Mouse (Mus musculus) adrenal gland, adult 18-20 months (tissue): ENCODE data around the gene Fat2. TPM values are rescaled to one million over a fixed set of nuclear protein-coding genes. Genes with fewer than 3 reads are reported as not detected.

ENCODE experiments used
- DNase-seq, 2 experiments: peaks; one replicate each; pipeline ENCODE4 v3.0.0; 2021 to 2022; ENCODE audit warnings: low spot score in 2 of 2
- total RNA-seq, 2 experiments: library from RNA; stranded (reverse); gene quantifications; 1 replicate in 1 of 2; 2 replicates in 1 of 2; pipeline ENCODE4 v1.2.3; 2021

Fat2 gene
- total RNA-seq, 2 experiments from 2014 or later = 0.06 to 0.13 TPM

DNA sequence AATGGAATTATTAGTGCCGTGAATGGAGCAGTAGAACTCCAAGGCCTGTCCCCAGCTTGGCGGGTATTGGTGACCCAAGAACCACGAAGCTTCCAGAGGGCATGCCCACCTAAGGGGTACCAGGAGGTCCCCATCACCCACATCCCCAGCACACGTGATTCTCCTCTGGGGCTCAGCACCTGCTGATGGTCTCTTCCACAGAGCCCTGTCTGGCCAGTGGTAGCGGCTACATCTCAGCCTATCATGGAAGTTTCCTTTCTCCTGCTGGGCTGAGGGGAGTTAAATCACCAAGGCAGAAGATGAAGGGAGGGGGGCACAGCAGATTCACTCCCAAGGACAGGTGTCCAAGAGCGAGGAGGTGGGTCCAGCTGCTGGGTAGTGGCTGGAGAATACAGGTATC, 2.3 kb downstream of the Fat2 start:
- DNase-seq = no peak

DNA sequence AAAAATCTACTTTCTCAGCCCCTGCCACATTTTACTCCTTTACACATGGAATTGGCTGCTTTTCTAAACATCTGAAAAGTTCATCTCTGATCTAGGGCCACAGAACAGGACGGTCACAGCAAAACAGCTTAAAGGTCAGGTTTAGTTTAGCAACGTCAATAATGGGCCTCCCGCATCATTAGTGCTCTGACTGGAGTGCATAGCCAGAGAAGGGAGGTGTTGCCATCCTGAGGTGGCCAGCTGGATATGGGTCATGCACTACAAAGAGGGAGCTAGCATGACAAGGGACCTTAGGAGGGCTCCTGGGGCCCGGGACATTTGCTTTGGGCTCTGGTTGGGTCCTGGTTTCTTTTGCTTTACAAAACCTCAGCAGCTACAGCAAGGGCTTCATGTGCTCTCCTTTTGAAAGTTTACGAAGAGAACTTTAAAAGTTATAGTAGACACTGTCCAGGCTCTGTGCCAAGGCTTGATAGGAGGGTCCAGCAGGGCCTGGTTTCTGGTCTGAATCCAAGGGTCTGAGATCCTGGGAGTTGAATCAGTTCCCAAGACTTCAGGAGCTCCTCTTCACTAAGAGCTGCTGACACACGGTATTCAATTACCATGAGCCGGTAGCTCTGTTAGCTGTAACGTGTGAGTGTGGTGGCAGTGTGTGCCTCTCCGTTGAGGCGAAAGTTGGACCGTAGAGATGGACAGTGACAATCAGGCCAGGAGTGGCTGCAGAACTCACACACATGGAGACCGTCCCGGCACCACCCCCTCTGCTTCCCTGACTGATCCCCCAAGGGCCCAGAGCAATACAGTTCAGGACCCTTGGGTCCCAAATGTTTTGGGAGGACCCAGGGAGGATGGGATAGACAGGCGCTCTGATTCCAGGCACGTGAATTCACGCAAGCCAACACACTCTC, 6.2 kb downstream of the Fat2 start:
- DNase-seq = no peak

DNA sequence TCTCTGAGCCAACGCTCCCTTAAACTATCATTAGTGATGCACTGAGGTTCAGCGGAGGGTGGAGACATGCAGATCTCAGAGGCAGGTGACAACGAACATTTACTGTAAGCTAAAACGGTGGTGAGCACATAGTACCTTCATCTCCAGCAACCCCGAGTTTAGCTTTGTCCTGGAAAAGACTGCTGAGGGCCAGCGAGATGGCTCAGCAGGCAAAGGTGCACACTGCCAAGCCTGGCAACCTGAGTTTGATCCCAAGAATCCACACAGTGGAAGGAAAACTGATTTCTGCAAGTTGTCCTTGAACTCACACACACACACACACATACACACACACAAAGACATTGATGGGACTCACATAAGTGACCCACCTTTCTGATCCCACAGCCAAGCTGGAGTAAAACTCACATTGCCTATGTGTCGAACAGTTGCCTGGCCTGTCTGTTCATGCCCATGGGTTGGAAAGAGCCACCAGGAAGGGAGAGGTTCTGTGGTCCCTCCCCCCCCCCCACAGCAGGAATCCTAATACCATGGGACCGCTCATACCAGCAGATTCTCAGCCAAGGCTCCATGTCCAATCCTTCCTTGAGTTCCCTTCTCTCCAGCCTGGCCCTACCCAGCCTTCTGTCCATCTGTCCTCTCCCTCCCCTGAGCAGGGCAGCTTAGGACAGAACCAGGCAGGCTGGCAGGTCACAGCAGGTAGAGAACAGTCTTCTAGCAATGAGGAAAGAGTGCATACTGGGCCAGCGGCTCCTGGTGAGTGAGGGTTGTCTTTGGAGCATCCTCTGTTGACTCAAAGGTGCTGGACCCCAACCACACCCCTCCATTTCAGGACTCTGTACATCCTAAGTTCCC, 8.6 kb downstream of the Fat2 start:
- DNase-seq = no peak

DNA sequence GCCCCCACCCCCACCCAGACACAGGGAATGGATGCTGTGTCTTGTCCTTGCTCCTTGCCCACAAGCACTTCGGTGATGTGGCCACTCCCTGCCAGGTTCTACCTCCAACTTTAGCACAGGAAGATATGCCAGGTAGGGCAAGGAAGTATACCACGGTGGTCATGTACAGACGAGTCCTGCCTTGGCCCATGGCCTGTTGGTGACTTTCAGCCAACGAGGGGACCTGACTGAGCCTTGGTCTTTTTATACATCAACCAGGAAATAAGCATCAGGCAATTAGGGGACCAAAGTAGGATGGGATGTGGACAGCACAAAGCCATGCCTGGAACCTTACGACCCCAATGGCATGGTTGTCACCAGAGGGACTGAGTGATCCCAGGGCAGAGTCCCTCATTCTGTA, 9.3 kb downstream of the Fat2 start:
- no peak for DNase-seq

DNA sequence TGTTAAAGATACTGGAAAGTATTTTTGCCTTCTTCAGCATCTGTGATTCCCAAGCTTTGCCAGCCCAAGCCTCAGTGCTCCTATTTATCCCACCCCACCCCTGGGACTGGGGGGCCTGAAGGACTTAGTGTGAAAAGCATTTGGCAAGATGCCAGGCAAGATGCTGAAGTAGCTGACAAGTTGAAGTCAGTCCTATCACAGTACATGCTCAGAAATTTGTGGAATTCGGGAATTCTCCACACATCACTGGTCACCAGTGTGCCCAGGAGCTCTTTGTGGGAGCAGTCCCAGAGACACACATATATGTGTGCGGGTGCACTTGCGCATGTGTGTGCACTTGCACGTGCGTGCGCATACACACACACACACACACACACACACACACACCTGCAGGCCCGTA, 10.2 kb downstream of the Fat2 start:
- DNase-seq = no peak

DNA sequence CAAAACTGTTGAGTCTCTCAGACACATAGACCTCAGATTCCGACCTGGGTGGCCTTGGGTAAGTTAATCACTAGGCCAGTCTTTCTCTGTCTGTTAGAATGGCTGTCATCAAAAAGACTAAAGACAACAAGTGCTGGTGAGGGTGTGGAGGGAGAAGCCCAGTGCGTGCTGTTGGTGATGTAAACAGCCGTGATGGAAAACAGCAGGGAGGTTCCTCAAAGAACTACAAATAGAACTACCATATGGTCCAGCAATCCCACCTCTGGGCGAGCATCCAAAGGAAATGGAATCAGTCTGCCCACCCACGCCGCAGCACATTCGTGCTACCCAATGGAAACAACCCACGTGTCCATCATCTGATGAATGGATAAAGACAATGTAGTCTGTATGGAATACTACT, 12.5 kb downstream of the Fat2 start:
- no peak for DNase-seq

DNA sequence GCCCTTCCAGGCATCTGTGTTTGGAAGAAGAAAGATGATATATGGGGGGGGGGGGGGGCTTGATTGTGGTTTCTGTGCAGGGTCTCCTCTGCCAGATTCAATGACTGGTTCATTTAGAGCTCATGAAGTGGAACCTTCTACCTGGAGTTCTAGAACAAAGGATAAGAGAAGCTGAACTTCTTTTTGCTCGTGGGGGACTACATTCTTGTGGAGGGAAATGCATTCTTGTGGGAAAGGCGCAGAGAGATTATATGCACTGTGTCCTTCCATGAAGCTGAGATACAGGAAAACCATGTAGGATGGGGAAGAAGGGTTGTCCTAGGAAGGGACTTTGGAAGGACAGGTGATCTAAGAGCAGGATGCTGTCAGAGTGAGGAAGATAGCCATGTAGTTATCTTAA, 15.4 kb downstream of the Fat2 start:
- no peak for DNase-seq

DNA sequence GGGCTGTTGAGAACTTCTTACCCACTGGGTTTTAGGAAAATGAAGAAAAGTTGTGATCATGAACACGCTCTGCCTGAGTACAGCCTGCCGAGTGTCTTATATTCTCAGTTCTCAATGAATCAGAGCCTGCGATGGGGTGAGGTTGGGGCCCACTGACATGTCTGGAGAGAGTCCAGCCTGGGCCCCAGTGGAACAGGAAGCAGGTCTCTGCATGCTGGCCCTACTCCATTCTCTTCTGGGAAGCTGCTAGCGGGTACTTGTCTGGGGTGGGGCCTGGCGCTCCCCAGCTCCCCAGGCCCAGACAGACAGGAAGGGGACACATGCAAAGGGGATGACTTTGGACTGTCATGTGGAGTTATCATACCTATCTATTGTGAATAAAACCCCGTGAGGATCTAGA, 20.4 kb downstream of the Fat2 start:
- no peak for DNase-seq

DNA sequence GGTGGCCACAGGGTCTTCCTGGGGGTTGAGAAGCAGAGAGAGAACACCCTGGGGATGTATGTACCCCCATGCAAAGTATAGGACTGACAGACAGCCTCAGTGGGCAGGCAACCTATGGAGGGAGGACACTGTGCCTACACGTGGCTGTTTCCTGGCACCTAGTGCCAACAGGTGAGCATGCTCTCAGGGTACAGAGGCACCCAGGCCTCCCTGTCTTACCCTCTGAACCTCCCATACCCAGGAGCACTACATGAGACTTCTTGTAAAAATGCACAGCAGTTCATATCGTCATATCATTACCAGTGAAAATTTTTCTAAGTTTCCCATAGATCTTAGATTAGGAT, 21.7 kb downstream of the Fat2 start:
- no peak for DNase-seq

DNA sequence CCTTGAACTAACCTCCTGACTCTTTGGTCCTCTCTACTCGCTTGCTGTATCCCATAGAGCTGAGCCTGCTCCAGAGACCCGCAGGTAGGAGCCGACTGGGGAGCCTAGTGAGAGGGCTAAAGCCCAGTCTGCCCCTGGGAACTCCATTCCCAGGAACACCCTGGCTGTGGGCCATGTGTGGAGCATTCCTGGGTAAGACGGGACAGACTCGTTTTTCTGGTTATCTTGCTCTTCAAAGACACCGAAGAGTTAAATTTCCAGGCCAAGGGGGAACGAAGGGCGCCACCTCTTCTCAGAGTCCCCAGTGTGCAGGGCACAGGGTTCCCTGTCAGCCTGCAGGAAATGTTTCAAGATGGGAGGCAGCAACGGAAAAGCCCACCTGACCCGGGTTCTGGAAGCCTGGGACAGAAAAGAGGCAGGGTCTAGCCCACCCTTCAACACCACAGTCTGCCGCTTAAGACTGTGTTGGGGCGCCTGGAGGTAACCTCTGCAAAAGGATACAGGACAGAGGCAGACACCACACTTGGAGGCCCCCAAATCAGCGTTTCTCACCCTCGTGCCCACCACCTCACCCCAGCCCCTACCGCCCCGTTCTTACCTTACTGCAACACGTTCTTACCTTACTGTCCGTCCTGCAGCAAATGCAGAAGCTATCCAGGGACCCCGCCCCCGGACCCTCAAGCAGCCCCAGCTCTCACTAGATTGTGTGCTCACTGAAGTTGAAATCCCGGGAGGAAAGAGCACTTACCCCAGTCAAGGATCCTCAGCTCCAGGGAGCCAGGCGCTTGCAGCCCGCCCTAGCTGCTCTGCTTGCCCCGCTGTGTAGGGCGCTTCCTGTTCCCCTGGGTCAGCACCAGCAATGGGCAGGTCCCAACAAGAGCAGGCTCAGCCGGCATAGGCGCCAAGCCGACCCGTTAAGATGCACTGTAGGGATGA, 22.3 kb downstream of the Fat2 start:
- no peak for DNase-seq

DNA sequence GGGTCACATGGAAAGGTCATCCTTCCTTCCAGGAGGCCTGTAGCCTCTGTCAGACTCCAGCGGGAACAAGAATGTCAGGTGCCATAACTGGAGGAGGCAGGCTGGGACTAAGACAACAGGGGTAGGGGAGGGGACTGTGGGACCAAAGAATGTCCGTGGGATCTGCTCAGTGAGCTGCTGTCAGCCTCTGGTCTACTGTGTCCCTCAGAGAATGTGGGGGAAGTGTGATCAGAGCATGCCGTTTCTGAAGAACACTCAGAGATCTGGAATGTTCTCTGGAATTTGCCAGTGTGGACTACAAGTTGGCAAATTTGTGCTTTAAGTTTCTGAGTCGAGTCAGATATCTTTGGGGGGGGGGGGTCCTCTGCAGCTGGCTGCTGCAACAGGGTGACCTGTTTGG, 34.0 kb downstream of the Fat2 start:
- DNase-seq = no peak

DNA sequence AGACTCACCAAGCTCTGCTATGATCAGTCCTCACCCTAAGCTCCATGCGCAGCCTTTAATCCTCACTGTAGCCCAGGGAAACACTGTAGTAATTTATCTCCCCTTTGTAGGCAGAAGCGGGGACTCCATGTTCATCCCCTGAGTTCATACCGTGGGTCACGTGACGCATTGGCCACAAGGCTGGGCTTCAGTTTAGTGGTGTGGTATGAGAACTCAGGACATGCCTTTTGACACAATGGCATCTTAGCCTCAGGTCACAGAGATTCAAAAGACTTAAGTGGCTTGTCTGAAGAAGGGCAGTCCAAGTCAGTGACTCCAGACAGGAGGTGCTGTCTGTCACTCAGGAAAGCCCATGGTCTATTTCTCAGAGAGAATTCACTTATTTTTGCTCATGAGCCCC, 43.2 kb downstream of the Fat2 start:
- DNase-seq = no peak

DNA sequence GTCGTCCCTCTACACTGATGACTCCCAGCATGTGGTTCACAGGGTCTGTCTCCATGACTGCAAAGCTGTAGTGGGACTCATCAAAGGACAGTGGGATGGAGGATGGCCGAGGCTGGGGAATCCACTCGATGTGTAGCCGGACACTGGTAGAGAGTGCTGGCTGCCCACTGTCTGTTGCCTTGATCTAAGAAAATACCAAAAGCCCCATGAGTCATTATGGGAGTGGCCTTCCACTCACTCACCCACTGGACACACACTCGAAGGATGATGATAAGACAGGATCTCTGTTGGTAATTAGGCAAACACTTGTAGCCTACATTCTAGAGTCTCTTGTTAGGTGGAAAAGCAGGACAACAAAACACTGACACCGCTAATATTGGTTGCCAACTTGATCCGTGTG, 44.5 kb downstream of the Fat2 start:
- no peak for DNase-seq

DNA sequence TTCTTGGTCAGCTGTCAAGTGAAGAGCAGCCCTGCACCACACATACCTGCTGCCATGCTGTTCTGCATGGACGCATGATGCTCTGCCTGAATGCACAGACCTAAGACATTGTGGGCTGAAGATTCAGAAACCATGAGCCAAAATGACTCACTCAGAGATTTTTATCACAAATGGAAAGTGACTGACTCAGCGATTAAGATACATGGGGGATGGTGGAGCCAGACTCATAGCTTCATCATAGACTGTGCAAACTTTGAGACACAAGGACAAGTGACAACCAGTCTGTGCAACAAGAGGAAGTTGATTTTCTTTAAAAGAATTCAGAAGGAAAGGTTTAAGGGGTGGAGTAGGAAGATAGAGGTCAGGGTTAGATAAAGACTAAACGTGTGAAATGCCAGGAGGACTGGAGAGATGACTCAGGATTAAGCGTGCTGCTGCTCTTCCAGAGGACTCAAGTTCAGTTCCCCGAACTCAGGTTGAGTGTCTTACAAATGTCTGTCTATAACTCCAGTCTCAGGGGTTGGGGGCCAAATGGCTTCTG, 46.4 kb downstream of the Fat2 start:
- DNase-seq = no peak

DNA sequence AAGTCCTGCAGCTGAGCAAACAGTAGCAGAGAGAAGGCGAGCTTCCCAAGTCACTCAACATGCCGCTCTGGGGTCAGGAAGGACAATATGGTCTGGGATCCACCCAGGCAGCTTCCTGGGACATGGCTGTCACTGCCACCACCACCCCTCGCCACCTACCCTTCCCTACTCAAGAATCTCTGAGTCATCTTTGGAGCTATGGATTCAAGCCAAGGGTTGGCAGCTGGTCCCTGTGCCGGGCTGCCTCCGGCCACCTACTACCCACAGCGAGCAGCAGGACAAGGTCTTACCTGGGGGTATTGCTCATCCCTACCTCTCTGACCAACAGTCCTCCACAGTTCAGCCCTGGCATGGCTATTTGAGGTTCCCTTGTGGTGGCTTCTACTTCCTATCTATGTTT, 61.6 kb downstream of the Fat2 start:
- peak in 1 of 2 experiments; percentile 35 for DNase-seq

DNA sequence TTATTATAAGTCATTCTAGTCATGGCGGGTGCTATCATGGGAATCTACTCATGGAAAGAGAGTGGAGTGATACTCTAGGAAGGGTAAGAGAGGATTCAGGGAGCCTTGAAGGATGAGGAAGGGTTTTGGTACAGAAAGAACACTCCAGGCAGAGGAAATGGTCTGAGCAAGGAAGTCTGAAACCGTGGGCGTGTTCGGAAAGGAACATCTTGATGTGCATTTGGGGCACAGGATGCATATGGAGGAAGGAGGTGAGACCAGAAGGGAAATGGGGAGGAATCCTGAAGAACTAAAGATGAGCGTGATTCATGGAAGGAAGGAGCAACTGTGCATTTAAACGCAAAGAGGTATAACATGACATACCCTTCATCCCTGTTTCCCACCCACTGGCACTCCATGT, 67.8 kb downstream of the Fat2 start:
- DNase-seq = no peak

DNA sequence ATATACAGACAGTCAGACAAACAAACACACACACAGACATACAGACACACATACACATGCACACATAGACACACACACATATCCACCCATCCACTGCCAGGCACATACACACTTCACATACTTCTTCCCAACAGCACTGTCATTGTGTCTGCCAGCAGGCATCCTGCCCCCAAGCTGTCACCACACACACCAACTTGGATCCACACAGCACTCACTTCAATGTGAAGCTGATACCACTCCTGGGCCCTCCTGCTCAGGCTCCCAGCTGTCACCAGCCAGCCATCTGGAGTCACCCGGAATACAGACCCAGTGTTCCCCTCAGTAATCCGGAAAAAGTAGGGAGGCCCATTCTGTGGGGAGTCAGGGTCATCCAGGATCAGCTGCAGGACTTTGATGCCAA, 70.7 kb downstream of the Fat2 start:
- no peak for DNase-seq

DNA sequence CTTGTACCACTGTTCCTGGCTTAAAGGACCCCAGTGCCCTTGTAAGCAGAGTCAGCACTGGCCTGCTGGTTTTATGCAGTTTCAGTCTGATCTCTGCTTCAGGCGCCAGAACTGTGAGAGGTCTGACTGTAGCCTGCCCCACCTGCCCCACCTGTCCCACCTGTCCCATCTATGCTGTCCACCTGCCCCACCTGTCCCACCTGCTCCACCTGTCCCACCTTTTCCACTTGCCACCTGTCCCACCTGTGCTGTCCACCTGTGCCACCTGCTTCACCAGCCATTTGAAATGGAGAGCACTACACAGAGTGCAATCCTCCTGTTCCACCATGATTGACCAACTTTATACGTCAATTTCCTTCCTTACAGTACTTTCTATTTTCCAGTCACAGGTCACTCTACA, 72.0 kb downstream of the Fat2 start:
- no peak for DNase-seq

DNA sequence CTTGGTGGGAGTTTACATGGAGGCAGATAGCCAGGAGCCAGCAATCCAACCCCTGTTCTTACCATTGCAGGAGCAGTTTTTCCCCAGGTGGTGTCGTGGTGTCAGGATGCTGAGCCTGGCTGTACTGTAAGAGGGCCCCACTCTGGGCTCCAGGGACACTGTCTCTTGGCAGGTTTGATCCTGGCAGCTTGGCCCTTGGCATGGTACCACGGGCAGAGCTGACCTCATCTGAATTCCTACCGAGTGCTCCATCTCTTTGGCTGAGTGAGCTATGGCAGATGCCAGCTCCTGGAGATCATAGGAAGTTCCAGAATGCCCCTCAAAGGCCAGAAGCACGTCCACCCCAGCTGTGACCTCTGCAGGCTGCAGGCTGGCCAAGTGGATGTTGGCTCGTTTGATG, 74.4 kb downstream of the Fat2 start:
- DNase-seq = no peak

DNA sequence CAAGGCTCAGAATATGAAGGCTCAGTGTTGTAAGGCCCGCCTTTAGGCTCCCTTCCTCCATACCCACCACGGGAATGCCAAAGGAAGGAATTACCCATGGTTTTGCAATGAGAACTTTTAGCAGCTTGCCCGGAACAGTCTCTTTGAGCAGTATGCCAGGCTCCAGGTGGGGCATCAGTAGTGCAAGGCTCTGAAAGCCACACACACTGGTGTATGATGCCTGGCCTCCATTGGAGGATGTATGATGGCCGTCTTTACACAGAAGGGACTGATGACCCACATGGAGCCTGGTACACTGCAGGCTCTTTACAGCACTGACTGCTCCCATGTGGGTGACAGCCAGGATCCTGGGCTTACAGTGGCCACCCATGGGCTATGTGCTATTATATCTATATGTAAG, 75.3 kb downstream of the Fat2 start:
- no peak for DNase-seq

DNA sequence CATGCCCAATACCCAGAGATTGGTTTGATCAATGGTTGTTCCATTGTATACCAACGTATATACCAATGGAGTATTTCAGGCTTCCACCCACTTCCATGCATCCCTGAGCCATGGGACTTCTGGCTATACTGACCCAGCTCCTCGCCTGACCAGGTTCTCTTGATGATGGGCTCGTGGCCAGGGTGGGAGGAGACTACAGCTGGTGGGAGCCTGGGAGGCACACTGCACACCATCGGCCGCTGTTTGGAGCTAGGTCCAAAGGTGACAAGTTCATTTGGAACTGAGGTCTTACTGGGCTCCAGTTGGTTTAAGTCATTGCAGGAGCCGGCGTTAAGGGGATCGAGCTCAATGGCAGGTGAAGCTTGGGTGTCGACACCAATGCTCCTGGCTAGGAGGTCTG, 83.0 kb downstream of the Fat2 start:
- no peak for DNase-seq
